Mouse (Mus musculus) adrenal gland, adult 2 months (tissue): ENCODE data around the gene Ddx28. TPM values are rescaled to one million over a fixed set of nuclear protein-coding genes. Genes with fewer than 3 reads are reported as not detected.
A peak's percentile ranks its signal among the peaks of the same experiment; 100 is the strongest.

Source experiments
- DNase-seq: peaks from one replicate; pipeline ENCODE4 v3.0.0; 2021
- long read RNA-seq: library from polyadenylated mRNA; stranded (forward); transcript quantifications from one replicate; pipeline ENCODE4 v2.0.0, GENCODE M21; 2021
- polyA plus RNA-seq: library from polyadenylated mRNA; depleted of rRNA; stranded (reverse); fragments of >200 nt; gene quantifications from 2 replicates; pipeline ENCODE4 v1.2.3, GENCODE M21; 2012; rRNA removed
- total RNA-seq, 2 experiments: library from RNA; stranded (reverse); gene quantifications; 2 replicates each; pipeline ENCODE4 v1.2.3; 2021

Ddx28 gene
- total RNA-seq (10 to 100 TPM; 16.1 to 17.3 TPM), polyA plus RNA-seq (12.5 and 13.2 TPM in 2 replicates)
- long read RNA-seq, transcript Ddx28-201 (1 exons, 2,262 nt): major isoform, 25 of 25 reads
- long read RNA-seq, partial matches to known transcripts: 0 of 25 reads
- long read RNA-seq, other reads (novel, unspliced or antisense): 0 of 25 reads

GRCm38 (mm10) chr8:106011643-106011986 lies at the start of gene Ddx28:
Gene Ddx28 (minus strand): TSS chr8:106011882.
- no peak for DNase-seq

DNA sequence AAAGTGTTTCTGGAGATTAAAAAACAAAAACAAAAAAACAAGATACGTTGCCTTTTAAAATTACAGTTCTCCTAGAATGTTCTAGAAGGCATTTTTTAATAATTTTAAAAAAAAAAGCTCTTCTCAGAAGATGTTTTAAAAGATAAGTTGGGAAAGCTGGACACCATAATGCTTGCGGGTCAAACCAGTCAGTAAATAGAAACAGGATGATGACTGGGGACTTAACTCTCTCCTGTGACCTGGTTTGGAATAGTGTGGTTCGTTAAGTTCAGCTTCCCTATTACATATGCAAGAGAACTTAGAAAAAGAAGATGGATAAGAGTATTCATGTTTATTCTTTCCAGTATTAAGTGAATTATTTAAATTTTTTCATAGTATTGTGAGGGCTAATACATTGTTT lies 48.8 kb upstream of the Ddx28 start:
- no peak for DNase-seq

DNA sequence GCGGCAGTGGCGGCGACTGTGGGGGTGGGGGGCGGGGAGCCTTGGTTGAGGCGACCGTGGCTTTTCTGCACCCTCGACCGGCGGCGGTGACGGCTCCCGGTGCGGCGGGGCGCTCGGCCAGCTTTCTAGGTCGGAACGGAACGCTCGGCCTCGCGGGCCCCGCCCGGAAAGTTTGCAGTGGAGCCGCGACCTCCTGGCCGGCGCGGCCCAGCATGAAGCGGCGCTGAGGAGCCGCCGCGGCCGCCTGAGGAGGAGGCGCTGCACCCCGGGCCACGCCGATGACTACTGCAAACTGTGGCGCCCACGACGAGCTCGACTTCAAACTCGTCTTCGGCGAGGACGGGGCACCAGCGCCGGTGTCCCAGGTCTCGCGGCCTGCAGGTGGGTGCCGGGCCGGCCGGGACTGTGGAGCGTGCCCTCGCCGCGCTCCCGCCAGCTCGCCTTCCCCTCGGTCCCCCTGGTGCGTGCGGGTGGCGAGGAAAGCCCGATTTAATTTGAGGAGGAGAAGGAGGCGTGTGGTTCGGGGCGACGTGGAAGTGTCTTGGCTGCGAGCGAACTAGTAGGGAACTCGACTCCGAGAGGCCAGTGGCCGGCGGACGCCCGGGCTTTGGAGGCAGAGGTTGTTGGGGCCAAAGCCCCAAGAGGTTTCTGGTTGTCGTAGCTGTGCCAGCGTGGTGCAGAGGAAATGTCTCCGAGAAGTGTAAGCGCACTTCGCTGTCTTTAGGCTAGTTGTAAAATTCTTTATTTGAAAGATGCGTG lies 48.1 kb upstream of the Ddx28 start:
- no peak for DNase-seq

DNA sequence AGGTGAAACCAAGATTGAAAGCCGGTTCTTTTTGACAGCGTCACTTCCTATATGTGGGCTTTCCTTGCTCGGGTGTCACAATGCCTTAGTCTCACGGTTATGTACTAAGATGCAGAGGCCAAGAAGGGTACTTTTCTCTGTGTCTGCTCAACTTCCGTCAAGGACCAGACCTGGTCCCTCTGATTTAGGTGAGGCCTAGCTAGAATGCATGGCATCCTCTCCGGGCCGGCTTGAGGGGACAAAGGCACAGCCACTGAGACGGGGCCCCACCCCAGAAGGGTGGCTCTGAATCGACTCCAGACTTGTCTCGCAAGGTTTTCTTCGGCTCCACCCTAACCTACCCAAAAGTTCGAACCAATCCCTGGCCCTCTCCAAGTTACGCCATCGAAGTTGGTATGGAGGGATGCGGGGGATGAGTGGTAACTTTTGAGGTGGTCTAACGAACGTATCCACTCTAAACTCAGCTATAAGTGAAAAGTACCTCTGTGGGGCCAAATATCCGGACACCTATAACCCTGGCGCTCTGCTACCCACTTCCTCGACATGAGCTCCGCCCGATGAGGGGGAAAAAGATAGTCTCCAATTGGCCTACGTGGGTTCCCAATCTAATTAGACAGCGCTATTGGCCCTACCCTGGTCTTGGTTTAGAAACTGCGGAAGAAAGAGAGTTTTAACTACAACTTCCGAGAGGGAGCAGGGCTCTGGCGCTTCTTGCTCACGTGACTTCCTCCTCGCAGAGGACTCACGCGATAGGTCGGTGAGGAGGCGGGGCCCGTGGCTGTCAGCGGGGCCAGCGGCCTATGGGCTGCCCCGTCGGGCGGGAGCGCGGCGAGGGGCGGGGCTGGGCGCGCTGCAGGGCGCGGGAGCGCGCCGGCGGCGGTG lies 47.3 kb upstream of the Ddx28 start, which contains the start of gene Nfatc3:
Gene Nfatc3, plus strand, starts transcription at position 110 of the 882 bp plus-strand sequence.
- DNase-seq: peak; percentile 98

GRCm38 (mm10) chr8:106056455-106056982 lies 44.8 kb upstream of the Ddx28 start:
- no peak for DNase-seq

DNA sequence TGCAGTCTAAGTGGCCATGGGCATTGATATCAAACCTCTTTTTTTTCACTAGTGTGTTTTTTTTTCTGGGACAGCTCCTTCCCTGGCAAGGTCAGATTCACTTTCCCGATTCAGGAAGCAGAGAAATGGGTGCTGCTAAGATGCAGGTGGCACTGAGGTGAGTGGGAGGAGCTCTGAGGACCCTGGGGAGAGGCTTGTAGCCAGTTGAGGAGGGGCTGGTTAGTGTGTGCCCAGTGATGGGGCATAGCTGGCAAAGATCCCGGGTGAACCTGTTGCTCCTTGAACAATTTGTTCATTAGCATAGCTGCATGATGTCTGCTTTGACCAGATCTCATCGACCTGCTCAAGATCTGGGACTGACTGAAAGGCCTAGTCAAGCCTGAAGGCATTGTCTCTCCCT lies 43.4 kb upstream of the Ddx28 start:
- DNase-seq: no peak

- no peak for DNase-seq
Observed at GRCm38 (mm10) chr8:106054190-106054811, 42.6 kb upstream of the Ddx28 start.

DNA sequence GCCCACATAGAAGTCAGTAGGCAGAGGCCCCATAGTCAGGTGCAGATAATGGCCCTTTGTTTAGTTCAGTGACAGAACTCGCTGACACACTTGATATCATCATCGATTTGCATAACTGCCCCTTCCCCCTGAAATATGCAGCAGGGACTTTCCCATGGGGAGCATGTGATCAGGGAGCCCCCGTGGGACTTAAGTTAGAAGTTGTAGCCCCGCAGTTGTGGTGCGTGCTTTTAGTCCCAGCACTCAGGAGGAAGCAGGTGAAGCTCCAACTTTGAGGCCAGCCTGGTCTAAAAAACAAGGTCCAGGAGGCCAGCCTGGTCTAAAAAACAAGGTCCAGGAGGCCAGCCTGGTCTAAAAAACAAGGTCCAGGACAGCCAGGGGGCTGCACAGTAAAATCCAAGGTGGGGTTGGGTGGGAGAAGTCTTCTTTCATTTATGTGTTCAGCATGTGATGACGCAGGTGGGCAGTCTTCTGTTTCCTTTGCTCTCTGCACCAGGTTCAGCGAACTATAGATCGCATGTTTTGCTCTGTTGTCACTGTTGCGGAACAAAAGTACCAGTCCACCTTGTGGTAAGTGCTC lies 40.9 kb upstream of the Ddx28 start:
- no peak for DNase-seq

DNA sequence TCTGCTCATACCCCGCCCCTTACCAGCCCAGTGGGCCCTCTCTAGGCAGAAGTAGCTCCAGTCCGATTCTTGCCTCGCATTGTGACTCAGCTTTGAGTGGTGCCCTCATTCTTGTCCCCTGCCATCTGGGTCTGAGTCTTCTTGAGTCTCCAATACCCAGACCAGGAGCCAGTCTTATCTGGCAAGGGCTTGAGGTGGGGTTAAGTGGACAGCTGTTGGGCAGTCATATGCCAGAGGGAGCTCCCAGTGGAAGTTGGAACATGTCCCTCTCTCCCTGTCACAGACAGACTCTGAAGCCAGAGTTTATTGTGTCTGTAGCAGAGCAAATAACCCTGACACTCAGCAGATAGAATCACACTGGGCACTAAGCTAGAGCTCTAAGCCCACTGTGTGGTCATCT lies 39.4 kb upstream of the Ddx28 start:
- DNase-seq: no peak

DNA sequence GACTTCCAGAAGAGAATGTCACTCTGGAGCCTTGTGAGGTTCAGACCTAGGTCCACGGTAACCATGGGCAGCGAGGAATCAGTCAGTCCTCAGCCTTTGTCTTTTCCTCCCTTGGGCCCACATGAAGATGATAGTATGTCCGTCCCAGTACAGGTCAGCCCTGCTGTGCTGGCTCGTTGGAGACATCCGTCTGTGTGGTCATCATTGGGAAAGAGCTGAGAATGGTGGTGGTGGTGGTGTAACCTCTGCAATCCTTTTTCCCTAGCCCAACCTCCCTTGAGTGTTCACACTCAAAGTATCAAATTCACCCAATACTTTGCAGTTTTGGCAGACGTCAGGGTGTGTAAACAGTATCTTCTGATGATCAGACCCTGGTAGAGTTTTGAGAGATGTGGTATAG lies 38.2 kb upstream of the Ddx28 start:
- DNase-seq: no peak

DNA sequence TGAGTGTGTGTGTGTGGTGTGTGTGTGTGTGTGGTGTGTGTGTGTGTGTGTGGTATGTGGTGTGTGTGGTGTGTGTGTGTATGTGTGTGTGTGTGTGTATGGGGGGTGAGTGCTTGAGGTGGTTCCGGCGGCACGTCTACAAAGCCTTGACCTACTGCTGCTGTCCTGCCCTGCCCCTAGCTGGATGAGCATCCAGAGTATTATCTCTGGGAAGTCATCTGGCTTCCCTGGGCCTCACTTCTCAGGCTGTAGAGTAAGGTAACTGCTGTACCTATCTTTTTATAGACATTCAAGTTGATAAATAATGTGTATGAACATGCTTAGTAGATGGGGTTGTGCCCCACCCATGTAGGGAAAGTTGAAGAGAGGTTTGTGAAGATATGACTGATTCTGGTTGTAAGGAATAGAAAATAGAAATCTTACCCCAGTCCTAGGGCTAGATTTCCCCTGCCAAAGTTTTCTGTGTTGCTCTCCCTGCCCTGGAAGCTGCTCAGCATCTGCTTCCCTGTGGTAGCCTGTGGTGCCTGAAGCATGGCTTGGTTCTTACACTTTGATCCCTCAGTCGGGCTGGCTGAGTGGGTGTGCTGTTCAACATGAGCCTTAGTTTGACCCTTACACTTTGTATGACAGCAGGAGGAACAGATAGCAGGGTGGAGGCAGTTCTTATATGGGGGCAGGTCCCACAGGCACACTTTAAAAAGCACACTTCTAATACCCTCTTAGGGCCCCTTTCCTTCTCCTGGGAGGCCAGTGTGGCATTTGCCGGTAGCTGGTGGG lies 36.4 kb upstream of the Ddx28 start:
- no peak for DNase-seq

DNA sequence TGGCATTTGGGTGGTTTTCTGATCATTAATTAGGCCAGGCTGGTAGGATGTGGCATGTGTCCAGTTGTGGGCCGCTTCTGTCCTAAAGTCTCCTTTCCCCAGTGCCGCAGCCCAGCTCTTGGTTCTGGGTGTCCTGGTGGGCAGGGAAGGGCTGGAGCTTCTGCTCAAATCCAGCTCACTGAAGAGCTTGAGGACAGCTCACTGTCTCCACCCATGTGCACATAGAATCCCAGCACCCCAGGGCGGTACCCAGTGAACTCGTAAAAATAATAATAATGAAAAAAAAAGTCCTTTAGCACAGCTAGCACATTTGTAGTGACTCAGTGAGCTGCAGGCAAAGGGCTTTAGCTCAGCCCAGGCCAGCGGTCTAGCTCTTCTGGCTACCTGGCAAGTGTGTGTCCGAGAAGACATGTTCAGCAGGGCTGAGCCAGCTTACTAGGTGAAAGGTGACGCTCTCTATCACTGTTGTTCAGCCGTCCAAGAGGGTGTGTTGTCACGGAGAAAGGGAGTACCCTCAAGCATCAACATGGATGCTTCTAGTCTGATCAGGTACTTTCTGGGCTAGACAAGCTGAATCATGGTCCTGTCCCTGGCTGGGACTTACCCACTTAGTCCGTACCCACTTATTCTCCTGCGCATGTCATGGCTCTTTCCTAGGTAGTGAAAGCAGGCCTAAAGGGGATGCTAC lies 35.3 kb upstream of the Ddx28 start:
- DNase-seq: no peak

DNA sequence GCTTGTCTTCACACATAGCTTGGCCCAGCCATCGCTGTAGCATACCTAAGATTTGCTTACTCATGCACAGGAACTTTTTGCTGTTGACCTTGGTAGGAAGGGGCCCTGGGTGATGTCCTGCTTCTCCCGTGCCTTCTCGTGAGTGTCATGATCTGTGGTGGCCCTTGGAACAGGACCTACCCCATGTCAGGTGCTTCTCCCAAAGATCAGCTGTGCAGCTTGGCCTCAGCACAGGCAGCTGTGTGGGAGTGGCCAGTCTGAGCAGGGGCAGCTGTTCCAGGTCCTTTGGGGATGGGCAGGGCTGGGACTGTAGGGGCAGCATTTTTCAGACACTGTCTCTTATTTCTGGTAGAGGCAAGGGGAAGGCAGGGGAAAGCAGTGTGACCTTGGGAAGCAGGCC lies 32.5 kb upstream of the Ddx28 start:
- DNase-seq: no peak

GRCm38 (mm10) chr8:106043055-106043454 lies 31.4 kb upstream of the Ddx28 start:
- no peak for DNase-seq

GRCm38 (mm10) chr8:106040218-106040617 lies 28.5 kb upstream of the Ddx28 start:
- no peak for DNase-seq

- no peak for DNase-seq
Observed at GRCm38 (mm10) chr8:106039605-106040004, 27.9 kb upstream of the Ddx28 start.

DNA sequence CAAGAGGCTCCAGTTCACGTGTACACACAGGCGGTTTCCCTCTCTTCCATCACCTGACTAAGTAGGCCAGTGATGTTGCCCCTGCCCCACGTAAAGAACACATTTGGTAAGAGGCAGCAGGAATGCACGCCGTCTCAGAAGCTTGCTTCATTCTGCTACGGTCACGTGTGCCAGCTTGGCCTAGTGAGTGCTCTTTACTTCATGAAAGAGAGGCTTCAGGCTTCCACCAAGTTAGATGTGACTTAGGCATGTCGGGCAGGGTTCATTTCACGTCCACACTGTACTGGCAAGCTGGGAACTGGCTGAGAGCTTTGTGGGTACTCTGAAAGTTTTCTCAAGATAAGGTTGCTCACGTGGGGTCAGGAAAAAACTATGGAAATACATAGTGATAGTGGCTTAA lies 27.0 kb upstream of the Ddx28 start:
- no peak for DNase-seq

DNA sequence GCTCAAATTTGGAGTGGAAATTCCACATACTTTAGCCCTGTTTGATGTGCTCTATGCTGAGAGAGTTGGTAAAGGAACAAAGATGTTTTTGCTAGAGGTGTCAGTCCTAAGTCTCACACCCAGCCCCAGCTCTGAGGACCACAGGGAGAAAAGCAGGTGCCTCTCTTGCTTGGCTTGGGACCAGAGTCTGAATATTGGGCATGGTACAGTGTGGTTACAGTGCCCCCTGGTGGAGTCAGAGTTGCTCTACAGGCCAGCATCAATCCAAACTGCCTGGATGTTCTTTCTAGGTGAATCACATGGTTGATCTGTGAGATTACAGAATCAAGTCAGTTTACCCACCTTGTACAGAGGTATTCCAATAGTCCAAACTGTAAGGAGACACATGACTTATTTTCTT lies 10.8 kb upstream of the Ddx28 start:
- peak; percentile 73 for DNase-seq

DNA sequence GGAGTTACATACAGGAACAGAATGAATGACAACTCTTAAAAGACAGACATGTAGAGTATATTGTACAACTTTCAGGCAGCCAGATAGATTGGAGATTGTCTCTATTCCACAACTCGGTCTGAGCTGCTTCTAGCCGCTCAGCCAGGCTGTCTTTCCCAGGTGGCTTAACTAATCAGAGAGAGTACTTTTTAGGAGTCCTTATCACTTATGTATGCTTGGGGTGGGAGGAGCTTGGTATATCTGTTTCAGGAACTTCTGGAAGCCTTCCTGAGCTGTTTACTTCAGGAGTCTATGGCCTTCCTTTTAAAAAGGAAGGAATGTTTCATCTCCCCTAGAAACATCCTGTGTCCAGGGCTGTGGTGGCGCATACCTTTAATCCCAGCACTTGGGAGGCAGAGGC lies 6.4 kb upstream of the Ddx28 start:
- DNase-seq: no peak

GRCm38 (mm10) chr8:106017130-106017529 lies 5.4 kb upstream of the Ddx28 start:
- DNase-seq: no peak

- DNase-seq: no peak
Observed at GRCm38 (mm10) chr8:106016284-106016683, 4.6 kb upstream of the Ddx28 start.
